Mouse (Mus musculus): ENCODE measurements at regions not wholly inside any gene's neighbourhood (a gene's known extent, or its start where the extent isn't known, plus 50 kb on each side); places are given as distances from the start of the nearest gene placed in this dataset.
"Not testable (repeated sequence)": the region's sequence is repeated elsewhere in the genome, so short reads cannot be mapped to it uniquely, and the experiment has no call there.

DNA sequence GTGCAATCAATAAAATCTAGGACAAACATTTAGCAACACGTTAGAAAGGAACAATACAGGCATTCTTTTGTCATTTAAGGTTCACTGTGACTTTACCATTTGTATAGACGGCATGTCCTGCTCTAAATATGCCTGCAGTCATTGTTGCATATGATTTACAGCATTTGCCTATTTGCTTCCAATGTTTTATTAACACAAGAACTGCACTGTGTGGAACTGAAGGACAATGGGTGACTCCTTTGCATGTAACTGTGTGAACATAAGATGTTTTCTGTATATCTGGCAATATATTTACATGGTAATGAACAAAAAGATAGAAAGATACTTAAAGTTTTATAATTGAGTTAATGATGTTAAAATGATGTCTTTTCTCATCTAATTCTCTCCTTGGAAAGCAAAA, 57.1 kb downstream of the Pou4f1 start:
- Histone ChIP-seq H3K9me3 (replicated peaks) (no peaks in the 10 kb centered on the region), H3K27me3 (ENCODE audit: low read depth, poor library complexity, severe bottlenecking) (no peaks in the 10 kb centered on the region), H3K27ac (no peak overlapping the region), H3K36me3 (no peaks in the 10 kb centered on the region), H3K4me3 (no peak overlapping the region), H3K4me1 (peaks cover 23% of the 10 kb centered on the region)
- DNase-seq (ENCODE audit: low spot score), result no peak
- 46% methylated on average over 2 of the region's 2 CpGs for WGBS

DNA sequence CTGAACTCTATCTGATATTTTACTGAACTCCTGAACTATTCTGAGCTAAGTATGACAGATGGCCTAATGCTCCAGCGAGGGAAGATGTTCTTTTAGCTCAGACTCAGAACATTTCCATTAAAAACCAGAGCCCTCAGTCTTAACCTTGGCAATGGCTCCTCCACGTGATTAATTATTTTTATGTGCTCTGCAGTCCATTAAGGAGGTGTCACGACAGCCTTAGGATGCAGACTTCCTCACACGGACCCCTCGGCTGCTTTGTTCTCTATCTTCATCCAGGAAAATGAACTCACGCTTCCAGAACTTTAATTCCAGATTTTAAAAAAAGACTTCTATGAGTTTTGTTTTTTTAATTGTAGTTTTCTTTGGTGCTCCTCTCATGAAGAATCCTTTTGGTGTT, 57.5 kb downstream of the Pou4f1 start:
- H3K4me3 ChIP-seq, result no peak overlapping the region
- peaks cover 23% of the 10 kb centered on the region for H3K4me1 ChIP-seq
- H3K9me3 ChIP-seq (replicated peaks), result no peaks in the 10 kb centered on the region
- 23% methylated on average over 6 of the region's 6 CpGs for WGBS
- H3K27ac ChIP-seq, result no peak overlapping the region
- H3K27me3 ChIP-seq (ENCODE audit: low read depth, poor library complexity, severe bottlenecking), result no peaks in the 10 kb centered on the region
- no peaks in the 10 kb centered on the region for H3K36me3 ChIP-seq
- no peak for DNase-seq (ENCODE audit: low spot score)

- DNase-seq (ENCODE audit: low spot score), result no peak
- peaks cover 20% of the 10 kb centered on the region for H3K4me1 ChIP-seq
- H3K9me3 ChIP-seq (replicated peaks), result no peaks in the 10 kb centered on the region
- no peaks in the 10 kb centered on the region for H3K36me3 ChIP-seq
- H3K27ac ChIP-seq, result no peak overlapping the region
- no peaks in the 10 kb centered on the region for H3K27me3 ChIP-seq (ENCODE audit: low read depth, poor library complexity, severe bottlenecking)
- whole genome bisulfite sequencing, result 88% methylated on average over 3 of the region's 3 CpGs
- no peak overlapping the region for H3K4me3 ChIP-seq
Observed at GRCm38 (mm10) chr14:104406062-104406461, 61.7 kb downstream of the Pou4f1 start.

GRCm38 (mm10) chr14:104389297-104390071, 78.3 kb downstream of the Pou4f1 start:
- H3K27ac ChIP-seq, result no peak overlapping the region
- no peaks in the 10 kb centered on the region for H3K36me3 ChIP-seq
- WGBS, result 90% methylated on average over 8 of the region's 8 CpGs
- H3K4me1 ChIP-seq, result no peaks in the 10 kb centered on the region
- H3K4me3 ChIP-seq, result no peak overlapping the region
- no peaks in the 10 kb centered on the region for H3K27me3 ChIP-seq (ENCODE audit: low read depth, poor library complexity, severe bottlenecking)
- no peak for DNase-seq (ENCODE audit: low spot score)
- H3K9me3 ChIP-seq (replicated peaks), result no peaks in the 10 kb centered on the region

DNA sequence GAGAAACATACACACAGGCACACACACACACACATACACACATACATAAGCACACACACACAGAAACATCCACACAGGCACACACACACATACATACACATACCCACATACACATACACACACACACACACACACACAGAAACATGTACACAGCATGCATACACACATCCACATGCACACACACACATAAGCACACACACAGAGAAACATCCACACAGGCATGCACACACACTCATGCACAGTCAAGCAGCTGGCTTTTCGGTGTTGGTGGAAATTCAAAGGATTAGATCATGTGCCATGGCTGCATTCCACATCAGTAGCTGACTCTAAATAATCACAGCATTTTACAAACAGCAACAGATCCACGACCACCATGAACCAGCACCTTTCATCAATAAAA, 78.9 kb downstream of the Pou4f1 start:
- H3K27me3 ChIP-seq (ENCODE audit: low read depth, poor library complexity, severe bottlenecking), result no peaks in the 10 kb centered on the region
- H3K27ac ChIP-seq, result no peak overlapping the region
- no peak for DNase-seq (ENCODE audit: low spot score)
- H3K4me1 ChIP-seq, result no peaks in the 10 kb centered on the region
- no peaks in the 10 kb centered on the region for H3K9me3 ChIP-seq (replicated peaks)
- no peaks in the 10 kb centered on the region for H3K36me3 ChIP-seq
- WGBS, result 80% methylated on average over 2 of the region's 2 CpGs
- no peak overlapping the region for H3K4me3 ChIP-seq

- 78% methylated on average over 5 of the region's 5 CpGs for WGBS
- Histone ChIP-seq H3K36me3 (no peaks in the 10 kb centered on the region), H3K27me3 (ENCODE audit: low read depth, poor library complexity, severe bottlenecking) (no peaks in the 10 kb centered on the region), H3K9me3 (replicated peaks) (no peaks in the 10 kb centered on the region), H3K4me3 (no peak overlapping the region), H3K4me1 (0 out of 2 replicates have a peak, but pooled peaks cover 6% of the 10 kb centered on the region), H3K27ac (no peak overlapping the region)
- DNase-seq (ENCODE audit: low spot score), result no peak
Observed at GRCm38 (mm10) chr14:104380986-104381385, 86.8 kb downstream of the Pou4f1 start.

GRCm38 (mm10) chr14:104372776-104373175, 95.0 kb downstream of the Pou4f1 start:
- no peak overlapping the region for H3K27ac ChIP-seq
- no peak overlapping the region for H3K4me3 ChIP-seq
- H3K27me3 ChIP-seq (ENCODE audit: low read depth, poor library complexity, severe bottlenecking), result no peaks in the 10 kb centered on the region
- WGBS, result 75% methylated on average over 7 of the region's 7 CpGs
- H3K36me3 ChIP-seq, result no peaks in the 10 kb centered on the region
- H3K4me1 ChIP-seq, result 0 out of 2 replicates have a peak, but pooled peaks cover 4% of the 10 kb centered on the region
- no peaks in the 10 kb centered on the region for H3K9me3 ChIP-seq (replicated peaks)
- no peak for DNase-seq (ENCODE audit: low spot score)

- 74% methylated on average over 1 of the region's 1 CpGs for WGBS
- no peaks in the 10 kb centered on the region for H3K27me3 ChIP-seq (ENCODE audit: low read depth, poor library complexity, severe bottlenecking)
Observed at GRCm38 (mm10) chr14:104356636-104357035, 111.2 kb downstream of the Pou4f1 start.

GRCm38 (mm10) chr14:104336783-104337182, 131.0 kb downstream of the Pou4f1 start:
- not testable (repeated sequence) for DNase-seq (ENCODE audit: low spot score)

More at GRCm38 (mm10) chr14:104356636-104357035, 111.2 kb downstream of the Pou4f1 start:
- DNase-seq (ENCODE audit: low spot score), result no peak
- Histone ChIP-seq H3K36me3 (no peaks in the 10 kb centered on the region), H3K4me1 (no peaks in the 10 kb centered on the region), H3K4me3 (no peak overlapping the region), H3K9me3 (replicated peaks) (no peaks in the 10 kb centered on the region), H3K27ac (no peak overlapping the region)

GRCm38 (mm10) chr14:104326089-104326488, 141.7 kb downstream of the Pou4f1 start:
- Histone ChIP-seq H3K27ac (no peak overlapping the region), H3K9me3 (replicated peaks) (no peaks in the 10 kb centered on the region), H3K36me3 (no peaks in the 10 kb centered on the region), H3K4me1 (no peaks in the 10 kb centered on the region), H3K27me3 (ENCODE audit: low read depth, poor library complexity, severe bottlenecking) (no peaks in the 10 kb centered on the region), H3K4me3 (no peak overlapping the region)
- no peak for DNase-seq (ENCODE audit: low spot score)
- 79% methylated on average over 10 of the region's 10 CpGs for WGBS

More at GRCm38 (mm10) chr14:104336783-104337182, 131.0 kb downstream of the Pou4f1 start:
- H3K4me1 ChIP-seq; H3K36me3 ChIP-seq; H3K4me3 ChIP-seq; H3K27ac ChIP-seq; H3K27me3 ChIP-seq (ENCODE audit: low read depth, poor library complexity, severe bottlenecking); H3K9me3 ChIP-seq (replicated peaks): not testable (repeated sequence)
- 93% methylated on average over 15 of the region's 15 CpGs for WGBS

GRCm38 (mm10) chr14:104300141-104300540, 167.7 kb downstream of the Pou4f1 start:
- 77% methylated on average over 5 of the region's 5 CpGs for WGBS
- H3K27ac ChIP-seq, result no peak overlapping the region
- H3K27me3 ChIP-seq (ENCODE audit: low read depth, poor library complexity, severe bottlenecking), result no peaks in the 10 kb centered on the region
- H3K4me1 ChIP-seq, result peaks cover 31% of the 10 kb centered on the region
- no peak overlapping the region for H3K4me3 ChIP-seq
- H3K36me3 ChIP-seq, result no peaks in the 10 kb centered on the region
- H3K9me3 ChIP-seq (replicated peaks), result no peaks in the 10 kb centered on the region
- DNase-seq (ENCODE audit: low spot score), result no peak

- no peak for DNase-seq (ENCODE audit: low spot score)
- WGBS, result 45% methylated on average over 4 of the region's 4 CpGs
- H3K27me3 ChIP-seq (ENCODE audit: low read depth, poor library complexity, severe bottlenecking), result no peaks in the 10 kb centered on the region
- H3K9me3 ChIP-seq (replicated peaks), result no peaks in the 10 kb centered on the region
- peak overlapping the region; percentile 4; the same call in 1 of the 2 replicates for H3K27ac ChIP-seq
- H3K4me1 ChIP-seq, result peaks cover 40% of the 10 kb centered on the region
- H3K36me3 ChIP-seq, result no peaks in the 10 kb centered on the region
- no peak overlapping the region for H3K4me3 ChIP-seq
Observed at GRCm38 (mm10) chr14:104298312-104298711, 169.5 kb downstream of the Pou4f1 start.

DNA sequence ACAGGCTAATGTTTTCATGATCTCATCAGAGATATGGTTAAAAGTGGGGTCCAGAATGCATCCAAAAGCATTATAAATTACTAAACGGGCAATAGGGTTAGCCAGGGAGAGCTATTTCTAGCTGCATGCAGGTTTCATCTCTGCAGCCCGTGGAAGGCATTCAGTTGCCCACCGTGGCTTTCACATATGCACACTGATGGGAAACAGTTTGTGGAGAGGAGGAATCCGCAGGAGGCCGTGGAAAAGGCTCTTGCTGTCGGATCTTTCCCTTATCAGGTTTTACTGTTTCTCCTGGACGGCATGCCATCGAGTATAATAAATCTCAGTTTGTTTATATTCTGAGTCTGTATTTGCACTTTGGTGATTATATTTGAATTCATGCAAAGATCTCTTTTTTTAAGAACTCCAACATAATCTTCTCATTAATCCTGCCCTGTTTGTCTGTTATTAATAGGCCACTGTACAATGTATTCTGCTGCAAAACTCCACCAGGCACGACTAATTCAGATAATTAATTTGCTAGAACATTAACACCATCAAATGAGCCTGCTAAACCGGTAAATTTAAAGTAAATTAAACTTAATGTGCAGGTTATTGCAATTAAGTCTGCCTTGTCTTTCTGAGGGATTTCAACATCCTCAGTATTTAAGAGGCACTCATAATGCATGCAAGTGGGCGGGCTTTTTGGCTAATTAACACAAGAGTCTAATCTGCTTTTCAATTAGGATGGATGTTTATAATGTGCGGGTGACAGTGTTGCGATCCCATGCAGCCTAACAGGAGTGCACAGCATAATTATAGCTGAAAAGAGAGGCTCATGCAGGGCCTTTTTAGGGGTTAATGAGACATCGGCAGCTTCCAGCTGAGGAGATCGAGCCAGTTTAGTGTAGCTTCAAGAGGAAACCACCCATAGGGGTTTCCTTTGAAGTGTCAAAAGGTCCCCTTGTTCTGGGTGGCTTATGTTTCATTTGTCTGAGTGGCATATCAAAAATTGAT, 170.2 kb downstream of the Pou4f1 start:
- Histone ChIP-seq H3K36me3 (no peaks in the 10 kb centered on the region), H3K4me3 (no peak overlapping the region), H3K9me3 (replicated peaks) (no peaks in the 10 kb centered on the region), H3K27ac (0 out of 2 replicates have a peak overlapping the region, but pooled peaks have one; percentile 4), H3K27me3 (ENCODE audit: low read depth, poor library complexity, severe bottlenecking) (no peaks in the 10 kb centered on the region), H3K4me1 (peaks cover 40% of the 10 kb centered on the region)
- DNase-seq (ENCODE audit: low spot score), result peak; percentile 40
- 41% methylated on average over 15 of the region's 15 CpGs for WGBS

Measured in limb, embryonic 10.5 days (tissue).